Mouse (Mus musculus): ENCODE data around the gene Zfp960.
"Not testable (repeated sequence)": the region's sequence is repeated elsewhere in the genome, so short reads cannot be mapped to it uniquely, and the experiment has no call there.

The Zfp960 gene

DNA sequence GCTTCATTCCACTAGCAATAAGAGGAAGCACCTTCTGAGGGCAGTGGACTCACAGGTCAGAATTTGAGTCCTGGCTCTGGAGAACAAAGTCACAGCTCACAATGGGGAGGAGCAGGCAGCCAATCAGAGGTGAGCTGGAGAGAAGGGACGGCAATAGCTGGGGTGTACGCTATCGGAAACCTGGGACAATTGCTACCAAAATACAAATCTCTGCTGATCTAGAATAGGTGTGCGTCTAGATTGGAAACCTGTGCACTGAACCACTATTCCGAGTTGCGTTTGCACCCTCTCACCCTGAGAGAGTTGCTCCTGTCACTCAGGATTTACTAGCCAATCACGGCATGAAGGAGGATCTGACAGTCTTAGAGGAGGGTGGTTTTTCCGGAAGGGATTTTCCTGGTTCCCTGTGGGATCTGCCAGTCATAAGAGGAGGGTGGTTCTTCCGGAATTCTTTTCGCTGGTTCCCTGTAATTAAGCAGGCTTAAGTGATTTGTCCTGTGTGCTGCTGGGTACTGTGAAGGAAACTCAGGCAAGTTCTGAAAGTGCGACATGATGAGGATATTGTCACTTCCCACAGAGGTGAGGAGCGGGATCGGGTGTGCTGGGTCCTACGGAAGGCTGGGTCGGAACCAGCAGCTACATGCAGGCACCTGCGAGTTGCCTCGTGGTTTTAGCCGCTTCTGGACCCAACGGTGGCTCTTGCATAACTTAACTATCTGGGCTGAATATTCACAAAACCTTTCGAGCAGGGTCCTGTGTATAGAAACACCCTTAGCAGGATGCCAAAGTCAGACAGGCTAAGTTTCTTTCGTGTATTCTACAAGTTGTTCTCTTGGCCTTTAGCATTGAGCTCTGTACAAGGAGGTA lies at the start of gene Zfp960:
TSS of gene Zfp960 (plus strand) at position 486 of the 867 bp plus-strand sequence.
- peak; percentile 10 for DNase-seq

- DNase-seq = not testable (repeated sequence)
Observed at GRCm38 (mm10) chr17:17018071-17018470, 45.8 kb upstream of the Zfp960 start.

- not testable (repeated sequence) for DNase-seq
Observed at GRCm38 (mm10) chr17:17059566-17059965, 4.3 kb upstream of the Zfp960 start.

GRCm38 (mm10) chr17:17120830-17121502 lies 57.1 kb downstream of the Zfp960 start, which contains the start of gene Zfp97:
Gene Zfp97, plus strand, starts transcription at chr17:17121415.
- DNase-seq = not testable (repeated sequence)
